Mouse (Mus musculus) intestine, embryonic 14.5 days (tissue): ENCODE data around the gene Mllt11. TPM values are rescaled to one million over a fixed set of nuclear protein-coding genes. Genes with fewer than 3 reads are reported as not detected.
A peak's percentile ranks its signal among the peaks of the same experiment; 100 is the strongest.

Experiments
- ATAC-seq: fragments of 200-750 bp; cut with Nextera tagmentation; replicated peaks from 2 replicates; pipeline ENCODE4 v1.8.0; 2017; ENCODE audit warnings: low read depth, moderate number of reproducible peaks, moderate TSS enrichment, moderate library complexity; ENCODE audit not compliant: low FRiP score, low TSS enrichment
- DNase-seq: peaks from one replicate; pipeline ENCODE4 v3.0.0-alpha.2; 2018; ENCODE audit warnings: low spot score
- H3K27ac ChIP-seq: fragments of 300-500 bp; sonication (generic); 2 replicates; pipeline ENCODE4 v1.5.1; 2014; ENCODE audit warnings: low read depth, mild to moderate bottlenecking, control low read depth
- H3K27me3 ChIP-seq: fragments of 300-500 bp; sonication (generic); replicated peaks from 2 replicates; pipeline ENCODE4 v1.6.1; 2014; ENCODE audit warnings: low read length, control low read depth; ENCODE audit not compliant: control insufficient read depth, insufficient read depth
- H3K36me3 ChIP-seq: fragments of 300-500 bp; sonication (generic); 2 replicates; pipeline ENCODE4 v1.6.1; 2014; ENCODE audit warnings: low read length, control low read depth; ENCODE audit not compliant: control insufficient read depth, insufficient read depth
- H3K4me1 ChIP-seq: fragments of 300-500 bp; sonication (generic); replicated peaks from 2 replicates; pipeline ENCODE4 v1.6.1; 2014; ENCODE audit warnings: low read length, control low read depth, mixed read lengths; ENCODE audit not compliant: control insufficient read depth, insufficient read depth
- H3K4me2 ChIP-seq: fragments of 300-500 bp; sonication (generic); 2 replicates; pipeline ENCODE4 v1.6.1; 2014; ENCODE audit warnings: low read length
- H3K4me3 ChIP-seq: fragments of 300-500 bp; sonication (generic); 2 replicates; pipeline ENCODE4 v1.5.1; 2014; ENCODE audit warnings: low read depth, low read length, control low read depth, mixed read lengths
- H3K9ac ChIP-seq: fragments of 300-500 bp; sonication (generic); 2 replicates; pipeline ENCODE4 v1.6.1; 2014; ENCODE audit warnings: mild to moderate bottlenecking, low read length
- H3K9me3 ChIP-seq: fragments of 300-500 bp; sonication (generic); 2 replicates; pipeline ENCODE4 v1.6.1; 2016; ENCODE audit warnings: low read length, control low read depth; ENCODE audit not compliant: control insufficient read depth
- WGBS: fragments of 180-500 bp; shearing (Covaris S2); extraction: QIAGEN DNeasy Blood & Tissue Kit; methylation state at CpG from one replicate; pipeline ENCODE4 v1.1.7; 2014; 5-methylcytosine and 5-hydroxymethylcytosine counted together
- polyA plus RNA-seq: library from polyadenylated mRNA; unstranded; fragments of >200 nt; fragmentation: Nextera tagmentation; extraction: Ambion mirVana; gene quantifications from 2 replicates; pipeline ENCODE4 v1.2.1, GENCODE M21; 2014

The Mllt11 gene
- 38.5 and 38.9 TPM in 2 replicates for polyA plus RNA-seq

GRCm38 (mm10) chr3:95231298-95232221, at the start of gene Mllt11:
Gene Mllt11 (minus strand): TSS chr3:95232171.
- Histone ChIP-seq H3K27me3 (no peaks in the 10 kb centered on the region), H3K9ac (peak within 1 kb of the TSS; percentile 60), H3K4me2 (peak within 1 kb of the TSS; percentile 90), H3K36me3 (peaks cover 54% of the 10 kb centered on the region), H3K27ac (no peak within 1 kb of the TSS; the same call in 1 of the 2 replicates), H3K4me3 (peak within 1 kb of the TSS; percentile 85; the same call in 1 of the 2 replicates), H3K9me3 (no peaks in the 10 kb centered on the region), H3K4me1 (peaks cover 23% of the 10 kb centered on the region)
- ATAC-seq (no peak), DNase-seq (no peak)
- WGBS, result 83% methylated on average over 13 of the region's 13 CpGs

DNA sequence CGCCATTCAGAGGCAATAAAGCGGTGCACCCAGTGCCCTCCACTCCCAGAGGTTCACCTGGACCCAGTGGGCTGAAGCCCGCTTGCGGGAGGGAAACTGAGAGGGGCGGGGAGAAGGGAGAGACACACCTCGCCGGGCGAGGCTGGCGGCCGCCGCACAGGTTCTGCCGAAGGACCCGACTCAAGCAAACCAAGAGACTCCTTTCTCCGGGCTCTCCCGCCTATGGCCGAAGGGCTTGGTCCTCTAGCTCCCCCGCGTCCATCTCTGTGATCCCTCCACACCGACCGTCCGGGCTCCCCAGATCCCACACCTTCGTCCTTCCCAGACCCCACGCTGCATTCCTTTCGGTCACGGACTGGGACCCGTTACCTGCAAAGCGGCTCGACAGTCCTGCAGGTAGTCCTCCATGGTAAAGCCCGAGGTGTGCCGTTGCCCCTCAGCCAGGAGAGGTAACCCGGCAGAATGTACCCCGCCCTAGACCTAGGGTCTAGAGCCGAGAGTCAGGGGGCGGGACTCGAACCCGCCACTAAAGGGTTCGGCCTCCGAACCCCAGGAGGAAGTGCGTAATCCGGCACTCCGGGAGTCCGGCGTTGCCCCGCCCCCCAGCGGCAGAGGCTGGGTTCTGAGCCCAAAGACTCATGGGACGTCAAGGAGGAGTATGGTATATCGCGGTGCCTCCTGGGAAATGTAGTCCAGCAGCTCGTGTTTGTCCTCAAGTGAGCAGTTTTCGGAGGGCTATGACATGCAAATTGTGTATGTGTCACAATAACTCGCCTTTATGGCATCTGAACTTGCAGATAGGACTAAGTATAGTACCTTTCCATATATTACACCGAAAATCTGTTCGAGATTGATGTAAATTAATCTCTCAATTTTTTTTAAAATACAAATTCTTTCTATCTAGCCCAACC, 49.5 kb upstream of the Mllt11 start, which contains the start of the genes Mindy1 and Prune1:
Gene Mindy1 (plus strand): TSS at position 130 of the 911 bp plus-strand sequence.
Gene Prune1 (minus strand): TSS at position 861 of the 911 bp plus-strand sequence.
- Histone ChIP-seq H3K27ac (peak within 1 kb of the TSS; percentile 92), H3K4me2 (peak within 1 kb of the TSS; percentile 84), H3K27me3 (no peaks in the 10 kb centered on the region), H3K4me1 (peaks cover 21% of the 10 kb centered on the region; the same call in 1 of the 2 replicates), H3K4me3 (peak within 1 kb of the TSS; percentile 87), H3K36me3 (no peaks in the 10 kb centered on the region), H3K9ac (peak within 1 kb of the TSS; percentile 89), H3K9me3 (no peaks in the 10 kb centered on the region)
- under 1% methylated on average over 52 of the region's 53 CpGs for WGBS
- DNase-seq (peak; percentile 97), ATAC-seq (peak; percentile 92)

DNA sequence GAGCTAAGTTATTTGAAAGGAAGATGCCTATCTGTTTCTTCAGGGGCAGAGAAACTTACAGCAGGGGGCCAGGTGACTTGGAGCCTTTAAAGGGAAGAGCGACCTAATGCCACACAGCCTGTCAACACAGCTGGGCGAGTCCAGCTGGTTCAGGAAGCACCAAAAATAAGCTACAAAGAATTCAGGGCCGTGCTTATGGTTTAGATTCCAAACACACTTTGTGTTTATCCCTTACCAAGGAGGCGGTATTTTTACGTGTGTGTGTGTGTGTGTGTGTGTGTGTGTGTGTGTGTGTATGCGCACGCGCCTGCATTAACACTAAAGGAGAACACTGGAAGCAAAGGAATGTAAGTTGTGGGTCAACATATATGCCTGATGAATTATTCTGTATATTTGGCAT, 48.8 kb upstream of the Mllt11 start:
- no peaks in the 10 kb centered on the region for H3K27me3 ChIP-seq
- 15% methylated on average over 8 of the region's 8 CpGs for WGBS
- peak overlapping the region; percentile 84 for H3K27ac ChIP-seq
- H3K4me2 ChIP-seq, result peak overlapping the region; percentile 84
- peak; percentile 58 for DNase-seq
- ATAC-seq, result no peak
- peak overlapping the region; percentile 87 for H3K4me3 ChIP-seq
- H3K9me3 ChIP-seq, result no peaks in the 10 kb centered on the region
- peaks cover 21% of the 10 kb centered on the region; the same call in 1 of the 2 replicates for H3K4me1 ChIP-seq
- peak overlapping the region; percentile 89 for H3K9ac ChIP-seq
- no peaks in the 10 kb centered on the region for H3K36me3 ChIP-seq

- Histone ChIP-seq H3K27ac (no peak overlapping the region), H3K9ac (no peak overlapping the region), H3K4me2 (no peak overlapping the region), H3K9me3 (no peaks in the 10 kb centered on the region), H3K4me3 (no peak overlapping the region), H3K27me3 (no peaks in the 10 kb centered on the region), H3K36me3 (no peaks in the 10 kb centered on the region), H3K4me1 (peaks cover 6% of the 10 kb centered on the region)
- 92% methylated on average over 1 of the region's 1 CpGs for WGBS
- no peak for ATAC-seq
- no peak for DNase-seq
Observed at GRCm38 (mm10) chr3:95277149-95277551, 45.2 kb upstream of the Mllt11 start.

DNA sequence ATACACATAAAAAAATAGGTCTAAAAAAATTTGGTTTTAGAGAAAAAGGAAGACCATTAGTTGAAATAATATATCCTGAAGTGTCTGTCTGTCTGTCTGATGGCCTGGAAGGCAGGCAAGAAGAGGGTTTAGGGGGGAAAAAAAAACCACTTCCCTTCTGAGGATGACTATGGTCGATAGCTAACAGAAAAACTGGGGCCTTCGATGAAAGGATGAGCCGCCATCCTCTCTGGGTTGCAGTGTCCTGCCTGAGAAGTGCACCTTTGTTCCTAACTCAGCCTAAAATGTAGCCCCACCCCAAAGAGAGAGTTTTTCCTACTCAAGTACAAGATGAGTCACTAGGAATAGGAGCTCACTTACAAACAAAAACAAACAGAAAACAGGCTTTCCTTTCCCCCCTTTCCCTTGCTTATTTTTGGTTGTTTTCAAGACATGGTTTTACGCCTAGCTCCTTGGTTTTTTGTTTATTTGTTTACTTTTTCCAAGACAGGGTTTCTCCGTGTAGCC, 44.5 kb upstream of the Mllt11 start:
- ATAC-seq, result no peak
- no peak overlapping the region for H3K9ac ChIP-seq

GRCm38 (mm10) chr3:95275161-95275560, 43.2 kb upstream of the Mllt11 start:
- Histone ChIP-seq H3K4me1 (no peaks in the 10 kb centered on the region; the same call in 1 of the 2 replicates), H3K4me3 (no peak overlapping the region), H3K9ac (no peak overlapping the region), H3K27ac (no peak overlapping the region), H3K36me3 (no peaks in the 10 kb centered on the region), H3K4me2 (no peak overlapping the region), H3K9me3 (no peaks in the 10 kb centered on the region), H3K27me3 (no peaks in the 10 kb centered on the region)
- DNase-seq (no peak), ATAC-seq (no peak)
- WGBS, result 77% methylated on average over 6 of the region's 6 CpGs

More for the DNA sequence above, 44.5 kb upstream of the Mllt11 start:
- 76% methylated on average over 5 of the region's 5 CpGs for WGBS
- DNase-seq, result no peak
- H3K4me3 ChIP-seq, result no peak overlapping the region
- peaks cover 6% of the 10 kb centered on the region for H3K4me1 ChIP-seq
- no peaks in the 10 kb centered on the region for H3K27me3 ChIP-seq
- no peaks in the 10 kb centered on the region for H3K9me3 ChIP-seq
- no peak overlapping the region for H3K27ac ChIP-seq
- no peak overlapping the region for H3K4me2 ChIP-seq
- no peaks in the 10 kb centered on the region for H3K36me3 ChIP-seq

DNA sequence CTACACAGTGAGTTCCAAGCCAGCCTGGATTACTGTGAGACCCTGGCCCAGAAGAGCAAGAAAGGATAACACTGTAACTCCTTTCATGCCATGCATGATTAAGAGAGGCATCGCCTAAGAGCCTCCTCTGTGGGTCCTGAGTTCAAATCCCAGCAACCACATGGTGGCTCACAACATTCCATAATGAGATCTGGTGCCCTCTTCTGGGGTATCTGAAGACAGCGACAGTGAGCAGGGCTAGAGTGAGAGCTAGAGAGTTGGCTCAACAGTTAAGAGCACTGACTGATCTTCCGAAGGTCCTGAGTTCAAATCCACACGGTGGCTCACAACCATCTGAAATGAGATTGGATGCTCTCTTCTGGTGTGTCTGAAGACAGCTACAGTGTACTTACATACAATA, 42.5 kb upstream of the Mllt11 start:
- Histone ChIP-seq H3K27ac (no peak overlapping the region), H3K4me3 (no peak overlapping the region), H3K27me3 (no peaks in the 10 kb centered on the region), H3K9ac (no peak overlapping the region), H3K4me1 (no peaks in the 10 kb centered on the region; the same call in 1 of the 2 replicates), H3K4me2 (no peak overlapping the region), H3K9me3 (no peaks in the 10 kb centered on the region), H3K36me3 (peaks cover 5% of the 10 kb centered on the region; the same call in 1 of the 2 replicates)
- no peak for DNase-seq
- 93% methylated on average over 4 of the region's 4 CpGs for WGBS
- ATAC-seq, result no peak

DNA sequence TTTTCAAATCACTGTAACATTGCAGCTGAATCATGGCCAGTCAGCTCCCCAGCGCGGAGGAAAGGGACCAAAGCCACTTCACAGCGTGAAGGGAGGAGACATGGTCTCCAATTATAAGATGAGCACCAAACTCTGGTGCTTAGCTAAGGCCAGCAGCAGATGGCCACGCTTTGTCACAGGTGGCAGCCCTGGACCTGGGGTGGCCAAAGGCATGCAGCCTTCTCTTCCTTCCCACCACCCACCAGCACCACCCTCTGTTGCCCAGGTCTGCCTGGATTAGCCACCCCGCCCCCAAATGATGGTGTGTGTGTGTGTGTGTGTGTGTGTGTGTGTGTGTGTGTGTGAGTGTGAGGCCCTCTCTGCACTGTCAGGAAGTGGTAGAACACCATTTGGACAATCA, 41.5 kb upstream of the Mllt11 start:
- no peak overlapping the region for H3K4me2 ChIP-seq
- ATAC-seq (no peak), DNase-seq (no peak)
- H3K9ac ChIP-seq, result no peak overlapping the region
- H3K4me1 ChIP-seq, result no peaks in the 10 kb centered on the region; the same call in 1 of the 2 replicates
- H3K4me3 ChIP-seq, result no peak overlapping the region
- H3K9me3 ChIP-seq, result no peaks in the 10 kb centered on the region
- H3K27ac ChIP-seq, result no peak overlapping the region
- peaks cover 14% of the 10 kb centered on the region for H3K36me3 ChIP-seq
- H3K27me3 ChIP-seq, result no peaks in the 10 kb centered on the region
- WGBS, result 89% methylated on average over 5 of the region's 5 CpGs
